Mouse (Mus musculus) embryonic facial prominence, embryonic 12.5 days (tissue): ENCODE data around the gene Ugt1a1. TPM values are rescaled to one million over a fixed set of nuclear protein-coding genes. Genes with fewer than 3 reads are reported as not detected.

Experiments
- ATAC-seq: fragments of 200-750 bp; cut with Nextera tagmentation; 2 replicates; pipeline ENCODE4 v1.8.0; 2017; ENCODE audit not compliant: insufficient number of reproducible peaks, insufficient read depth, low FRiP score, low TSS enrichment
- H3K27ac ChIP-seq: fragments of 300-500 bp; sonication (generic); 2 replicates; pipeline ENCODE4 v1.5.1; 2016; ENCODE audit warnings: mild to moderate bottlenecking
- H3K27me3 ChIP-seq: fragments of 300-500 bp; sonication (generic); 2 replicates; pipeline ENCODE4 v1.6.1; 2016; ENCODE audit warnings: mild to moderate bottlenecking, moderate library complexity
- H3K36me3 ChIP-seq: fragments of 300-500 bp; sonication (generic); 2 replicates; pipeline ENCODE4 v1.6.1; 2016; ENCODE audit warnings: mild to moderate bottlenecking
- H3K4me1 ChIP-seq: fragments of 300-500 bp; sonication (generic); 2 replicates; pipeline ENCODE4 v1.6.1; 2016
- H3K4me2 ChIP-seq: fragments of 300-500 bp; sonication (generic); replicated peaks from 2 replicates; pipeline ENCODE4 v1.6.1; 2016; ENCODE audit warnings: mild to moderate bottlenecking, moderate library complexity
- H3K4me3 ChIP-seq: fragments of 300-500 bp; sonication (generic); 2 replicates; pipeline ENCODE4 v1.5.1; 2016; ENCODE audit warnings: mild to moderate bottlenecking
- H3K9ac ChIP-seq: fragments of 300-500 bp; sonication (generic); 2 replicates; pipeline ENCODE4 v1.6.1; 2016; ENCODE audit warnings: mild to moderate bottlenecking, moderate library complexity
- H3K9me3 ChIP-seq: fragments of 300-500 bp; sonication (generic); 2 replicates; pipeline ENCODE4 v1.6.1; 2016; ENCODE audit warnings: mild to moderate bottlenecking, moderate library complexity
- WGBS: fragments of 180-500 bp; shearing (Covaris S2); methylation state at CpG from one replicate; pipeline ENCODE4 v1.1.7; 2016; 5-methylcytosine and 5-hydroxymethylcytosine counted together
- polyA plus RNA-seq: library from polyadenylated mRNA; unstranded; fragments of >200 nt; fragmentation: Nextera tagmentation; extraction: Ambion mirVana; gene quantifications from 2 replicates; pipeline ENCODE4 v1.2.1, GENCODE M21; 2016

Gene Ugt1a1
- polyA plus RNA-seq, 1 experiment from 2014 or later = not detected

DNA sequence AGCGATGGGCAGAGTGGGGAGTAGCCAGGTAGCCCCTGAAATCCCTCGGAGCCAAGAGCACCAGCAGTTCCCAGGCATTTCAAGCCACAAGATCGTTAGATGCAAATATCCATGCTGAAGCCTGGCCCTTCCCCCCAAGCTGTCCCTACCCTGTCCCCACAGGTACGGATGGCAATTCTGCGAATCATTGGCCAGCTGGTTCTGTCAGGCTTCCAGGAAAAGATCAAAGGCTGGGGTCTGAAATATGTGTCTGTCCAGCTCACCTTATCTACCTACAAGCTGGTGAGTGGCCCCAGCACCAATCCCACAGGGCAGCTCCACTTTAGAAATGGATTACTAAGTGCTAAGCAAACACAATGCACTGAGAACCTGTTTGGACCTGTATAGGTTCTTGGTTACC, 25.6 kb downstream of the Ugt1a1 start:
- Histone ChIP-seq H3K27ac (no peak overlapping the region), H3K36me3 (no peaks in the 10 kb centered on the region), H3K4me2 (no peak overlapping the region), H3K27me3 (no peaks in the 10 kb centered on the region), H3K9me3 (peaks cover 90% of the 10 kb centered on the region), H3K4me1 (no peaks in the 10 kb centered on the region), H3K9ac (no peak overlapping the region), H3K4me3 (no peak overlapping the region)
- no peak for ATAC-seq
- 81% methylated on average over 5 of the region's 5 CpGs for WGBS

DNA sequence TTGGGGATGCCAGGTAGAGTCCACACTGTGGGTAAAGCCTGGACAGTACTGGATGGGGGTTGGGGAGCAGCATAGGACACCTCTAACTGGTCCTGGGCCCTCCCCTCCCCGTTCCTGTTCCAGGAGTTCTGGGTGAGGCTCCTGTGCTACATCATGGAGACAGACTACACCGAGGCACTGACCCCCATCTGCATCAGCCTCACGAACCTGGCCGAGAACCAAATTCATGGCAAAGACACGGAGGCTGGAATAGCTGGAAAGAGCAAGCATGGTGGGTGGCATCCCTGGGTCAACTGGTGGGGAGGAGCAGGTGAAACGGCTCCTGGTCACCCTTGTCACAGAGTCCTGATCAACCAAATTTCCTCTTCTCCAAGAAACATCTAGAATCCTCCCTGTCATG, 27.0 kb downstream of the Ugt1a1 start:
- Histone ChIP-seq H3K36me3 (no peaks in the 10 kb centered on the region), H3K4me3 (no peak overlapping the region), H3K4me2 (no peak overlapping the region), H3K27me3 (no peaks in the 10 kb centered on the region), H3K4me1 (no peaks in the 10 kb centered on the region), H3K9me3 (peaks cover 88% of the 10 kb centered on the region), H3K9ac (no peak overlapping the region), H3K27ac (no peak overlapping the region)
- WGBS = 78% methylated on average over 6 of the region's 6 CpGs
- peak; percentile 23; the same call in 1 of the 2 replicates for ATAC-seq

DNA sequence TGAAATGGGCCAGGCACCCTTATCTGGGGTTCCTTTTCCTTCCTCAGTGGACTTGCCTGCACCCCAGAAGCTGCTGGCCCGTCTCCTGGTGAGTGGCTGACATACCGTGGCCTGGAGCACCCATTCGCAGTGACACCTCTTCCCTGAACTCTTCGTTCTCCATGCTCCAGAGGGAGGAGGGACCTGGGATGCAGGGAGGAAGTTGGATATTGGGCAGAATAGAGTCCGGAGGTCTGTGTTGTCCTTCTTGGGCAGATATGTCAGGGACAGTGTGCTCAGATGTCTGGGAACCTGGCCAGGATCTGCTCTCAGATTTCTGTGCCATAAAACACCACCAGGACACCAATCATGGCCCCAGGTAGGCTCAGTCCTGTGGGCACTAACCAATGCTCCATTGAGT, 28.3 kb downstream of the Ugt1a1 start:
- no peak overlapping the region for H3K9ac ChIP-seq
- H3K27ac ChIP-seq = no peak overlapping the region
- peaks cover 88% of the 10 kb centered on the region for H3K9me3 ChIP-seq
- H3K27me3 ChIP-seq = no peaks in the 10 kb centered on the region
- 73% methylated on average over 5 of the region's 5 CpGs for WGBS
- no peak overlapping the region for H3K4me2 ChIP-seq
- no peaks in the 10 kb centered on the region for H3K4me1 ChIP-seq
- no peak overlapping the region for H3K4me3 ChIP-seq
- no peak for ATAC-seq
- H3K36me3 ChIP-seq = no peaks in the 10 kb centered on the region

DNA sequence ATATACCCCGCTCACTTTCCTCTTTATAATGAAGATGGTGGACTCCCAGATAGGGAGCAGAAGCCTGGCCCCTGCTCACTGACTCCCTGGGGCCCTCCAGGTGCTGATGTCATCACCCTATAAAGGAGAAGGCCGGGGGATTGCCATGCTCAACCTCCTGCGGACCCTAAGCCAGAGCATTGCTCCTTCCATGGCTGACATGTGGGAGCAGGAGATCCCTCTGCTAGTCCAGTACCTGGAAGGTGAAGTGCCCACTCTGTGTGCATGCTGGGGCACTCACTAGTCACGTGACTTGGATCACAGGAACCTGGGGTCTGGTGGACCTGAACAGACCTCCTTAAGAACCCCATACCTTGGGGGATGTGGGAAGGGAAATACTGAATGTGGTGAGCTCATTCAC, 28.8 kb downstream of the Ugt1a1 start:
- no peak overlapping the region for H3K4me2 ChIP-seq
- no peak overlapping the region for H3K9ac ChIP-seq
- no peak overlapping the region for H3K4me3 ChIP-seq
- H3K27ac ChIP-seq = no peak overlapping the region
- WGBS = 70% methylated on average over 4 of the region's 4 CpGs
- ATAC-seq = no peak
- no peaks in the 10 kb centered on the region for H3K4me1 ChIP-seq
- no peaks in the 10 kb centered on the region for H3K27me3 ChIP-seq
- H3K9me3 ChIP-seq = peaks cover 88% of the 10 kb centered on the region
- no peaks in the 10 kb centered on the region for H3K36me3 ChIP-seq

DNA sequence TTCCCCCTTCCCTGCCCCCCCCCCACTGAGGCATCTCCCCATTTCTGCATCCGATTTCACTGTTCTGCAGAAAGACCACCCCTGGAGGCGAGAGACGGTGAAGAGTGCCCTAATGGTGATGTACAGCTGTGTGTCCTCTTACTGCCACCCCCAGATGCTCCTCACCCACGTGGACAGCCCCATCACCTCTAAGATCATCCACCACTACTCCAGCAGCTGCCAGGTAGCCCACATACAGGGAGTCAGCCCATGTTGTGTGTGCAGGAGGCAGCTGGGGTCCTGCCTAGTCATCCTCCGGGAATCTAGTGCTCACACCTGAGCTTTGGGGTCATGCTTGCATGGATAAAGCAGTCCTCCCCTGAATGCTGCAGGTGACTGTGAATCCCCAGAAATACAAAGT, 32.1 kb downstream of the Ugt1a1 start:
- H3K9ac ChIP-seq = no peak overlapping the region
- H3K9me3 ChIP-seq = peaks cover 88% of the 10 kb centered on the region
- ATAC-seq = no peak
- H3K27ac ChIP-seq = no peak overlapping the region
- 63% methylated on average over 5 of the region's 5 CpGs for WGBS
- H3K36me3 ChIP-seq = no peaks in the 10 kb centered on the region
- H3K27me3 ChIP-seq = no peaks in the 10 kb centered on the region
- H3K4me1 ChIP-seq = no peaks in the 10 kb centered on the region
- no peak overlapping the region for H3K4me2 ChIP-seq
- no peak overlapping the region for H3K4me3 ChIP-seq

DNA sequence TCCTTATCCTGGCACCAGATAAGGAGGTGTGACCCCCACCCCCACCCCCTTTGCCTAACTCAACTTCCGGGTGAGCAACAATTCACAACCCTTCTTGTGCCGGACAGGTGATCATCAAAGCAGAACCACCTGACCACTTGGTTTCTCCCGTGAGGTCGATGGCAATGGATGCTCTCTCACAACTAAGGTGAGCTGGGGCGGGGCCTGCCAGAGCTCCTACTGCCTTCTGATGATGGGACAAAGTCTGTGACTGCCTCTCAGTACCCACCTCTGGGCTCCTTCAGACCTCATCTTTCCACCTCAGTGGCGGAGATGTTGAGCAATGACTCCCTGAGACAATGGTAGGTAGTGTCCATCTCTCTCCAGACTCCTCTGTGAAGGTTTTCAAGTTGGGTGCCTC, 34.1 kb downstream of the Ugt1a1 start:
- H3K4me2 ChIP-seq = no peak overlapping the region
- WGBS = 75% methylated on average over 6 of the region's 6 CpGs
- H3K9ac ChIP-seq = no peak overlapping the region
- no peak overlapping the region for H3K27ac ChIP-seq
- H3K27me3 ChIP-seq = no peaks in the 10 kb centered on the region
- H3K9me3 ChIP-seq = peaks cover 88% of the 10 kb centered on the region
- no peak overlapping the region for H3K4me3 ChIP-seq
- no peaks in the 10 kb centered on the region for H3K36me3 ChIP-seq
- no peaks in the 10 kb centered on the region for H3K4me1 ChIP-seq
- ATAC-seq = no peak

DNA sequence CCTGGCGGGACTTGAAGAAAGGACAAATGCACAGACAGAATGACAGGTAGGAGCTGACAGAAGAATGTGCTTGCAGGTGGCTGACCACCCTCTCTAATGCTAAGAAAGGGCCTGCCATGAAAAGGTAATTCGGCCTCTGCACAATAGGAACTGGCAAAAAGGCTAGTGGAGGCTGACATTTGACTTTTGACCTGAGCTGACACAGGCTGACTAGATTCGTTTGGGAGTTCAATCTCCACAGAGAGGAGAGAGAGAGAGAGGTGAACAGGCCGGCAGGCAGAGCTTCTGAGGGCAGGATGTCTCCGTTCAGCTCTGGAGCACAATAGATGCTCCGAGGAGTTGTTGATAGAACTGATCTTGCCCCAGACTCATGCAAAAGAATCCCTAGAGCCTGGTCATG, 34.6 kb downstream of the Ugt1a1 start:
- Histone ChIP-seq H3K9ac (no peak overlapping the region), H3K36me3 (no peaks in the 10 kb centered on the region), H3K4me3 (no peak overlapping the region), H3K27ac (no peak overlapping the region), H3K27me3 (no peaks in the 10 kb centered on the region), H3K4me2 (no peak overlapping the region), H3K9me3 (peaks cover 90% of the 10 kb centered on the region), H3K4me1 (no peaks in the 10 kb centered on the region)
- ATAC-seq = no peak
- 44% methylated on average over 6 of the region's 6 CpGs for WGBS

DNA sequence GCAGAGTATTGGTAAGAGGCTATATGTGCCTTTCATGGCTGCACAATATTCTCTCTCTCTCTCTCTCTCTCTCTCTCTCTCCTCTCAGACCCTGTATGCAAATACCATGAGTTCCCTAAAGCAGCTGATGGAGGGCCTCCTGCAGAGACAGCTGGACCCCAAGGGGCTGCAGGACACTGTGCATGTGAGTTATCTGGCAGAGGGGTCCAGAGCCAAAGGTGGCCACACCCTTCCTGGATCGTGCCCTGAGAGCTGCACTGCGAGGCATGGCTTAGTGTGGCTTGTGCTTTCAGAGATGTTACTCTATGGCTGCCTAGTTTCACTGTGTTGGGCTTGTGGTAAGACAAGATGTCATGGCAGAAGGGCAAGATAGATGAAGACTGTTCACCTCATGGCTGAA, 35.9 kb downstream of the Ugt1a1 start:
- H3K27me3 ChIP-seq = no peaks in the 10 kb centered on the region
- H3K4me1 ChIP-seq = no peaks in the 10 kb centered on the region
- 50% methylated on average over 2 of the region's 2 CpGs for WGBS
- peaks cover 91% of the 10 kb centered on the region for H3K9me3 ChIP-seq
- H3K9ac ChIP-seq = no peak overlapping the region
- no peak for ATAC-seq
- H3K36me3 ChIP-seq = no peaks in the 10 kb centered on the region
- H3K27ac ChIP-seq = no peak overlapping the region
- no peak overlapping the region for H3K4me2 ChIP-seq
- no peak overlapping the region for H3K4me3 ChIP-seq

DNA sequence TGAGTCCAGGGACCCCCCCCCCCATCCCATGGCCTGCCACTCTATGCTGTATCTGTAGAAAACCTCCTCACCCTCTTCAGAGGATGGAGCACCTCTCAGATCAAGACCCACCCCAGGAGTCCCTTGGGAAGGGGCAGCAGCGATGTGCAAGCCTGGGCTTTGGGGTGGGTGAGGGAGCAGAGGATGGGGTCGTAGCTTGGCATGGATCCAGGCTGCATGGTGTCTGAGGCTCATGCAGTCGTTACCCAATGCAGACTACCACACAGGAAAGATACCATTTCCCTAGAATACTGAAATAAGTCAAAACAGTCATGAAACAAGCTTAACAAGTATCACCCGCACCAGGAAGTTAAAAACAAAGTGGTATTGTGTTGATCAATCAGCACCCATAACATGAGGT, 36.9 kb downstream of the Ugt1a1 start:
- ATAC-seq = no peak
- H3K36me3 ChIP-seq = no peaks in the 10 kb centered on the region

DNA sequence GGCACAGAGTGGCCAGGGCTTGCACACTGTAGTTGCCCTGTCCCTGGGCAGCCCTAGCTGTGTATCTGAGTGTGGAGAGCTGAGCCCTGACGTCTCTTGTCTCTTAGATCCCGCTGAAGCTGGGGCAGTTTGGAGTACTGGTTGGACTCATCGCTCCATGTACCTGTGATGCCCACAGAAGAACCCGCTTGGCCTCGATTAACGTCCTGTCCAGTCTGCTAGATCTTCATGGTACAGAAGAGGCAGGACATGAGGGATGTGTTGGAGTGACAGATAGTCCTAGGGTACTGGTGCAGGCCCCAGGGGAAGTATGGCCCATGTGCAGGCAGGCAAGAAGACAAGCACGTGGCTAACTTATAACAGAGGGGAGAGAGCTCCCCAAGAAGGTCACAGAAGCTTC, 37.8 kb downstream of the Ugt1a1 start:
- H3K9me3 ChIP-seq = peaks cover 88% of the 10 kb centered on the region
- no peaks in the 10 kb centered on the region for H3K27me3 ChIP-seq
- 78% methylated on average over 7 of the region's 7 CpGs for WGBS
- no peaks in the 10 kb centered on the region for H3K36me3 ChIP-seq
- no peak overlapping the region for H3K27ac ChIP-seq
- no peak overlapping the region for H3K4me3 ChIP-seq
- H3K4me1 ChIP-seq = no peaks in the 10 kb centered on the region
- no peak overlapping the region for H3K4me2 ChIP-seq
- no peak overlapping the region for H3K9ac ChIP-seq
- ATAC-seq = no peak

More for the DNA sequence above, 36.9 kb downstream of the Ugt1a1 start:
- 69% methylated on average over 4 of the region's 4 CpGs for WGBS
- no peaks in the 10 kb centered on the region for H3K4me1 ChIP-seq
- H3K27me3 ChIP-seq = no peaks in the 10 kb centered on the region
- H3K4me3 ChIP-seq = no peak overlapping the region
- no peak overlapping the region for H3K9ac ChIP-seq
- peaks cover 90% of the 10 kb centered on the region for H3K9me3 ChIP-seq
- no peak overlapping the region for H3K27ac ChIP-seq
- no peak overlapping the region for H3K4me2 ChIP-seq

DNA sequence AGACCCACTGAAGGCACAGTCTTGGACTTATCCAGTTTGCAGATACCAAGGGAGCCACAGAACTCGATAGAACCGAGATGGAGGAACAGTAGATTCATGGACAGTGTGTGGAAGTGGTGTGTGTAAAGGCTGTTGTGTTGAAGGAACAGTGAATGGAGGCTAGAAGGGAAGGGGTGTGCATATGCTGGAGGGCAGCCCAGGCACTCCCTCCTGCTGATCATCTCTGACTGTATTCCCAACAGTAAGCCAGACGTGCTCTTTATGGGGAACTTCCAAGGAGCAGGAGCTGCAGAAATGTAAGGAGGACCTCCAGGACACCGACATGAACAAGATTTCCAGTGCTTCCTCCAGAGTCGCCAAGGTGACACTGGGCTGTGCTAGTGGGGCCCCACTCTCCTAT, 38.3 kb downstream of the Ugt1a1 start:
- H3K4me3 ChIP-seq = no peak overlapping the region
- H3K9me3 ChIP-seq = peaks cover 88% of the 10 kb centered on the region
- H3K4me1 ChIP-seq = no peaks in the 10 kb centered on the region
- no peak overlapping the region for H3K27ac ChIP-seq
- 78% methylated on average over 5 of the region's 5 CpGs for WGBS
- ATAC-seq = no peak
- H3K4me2 ChIP-seq = no peak overlapping the region
- no peaks in the 10 kb centered on the region for H3K36me3 ChIP-seq
- H3K27me3 ChIP-seq = no peaks in the 10 kb centered on the region
- H3K9ac ChIP-seq = no peak overlapping the region

DNA sequence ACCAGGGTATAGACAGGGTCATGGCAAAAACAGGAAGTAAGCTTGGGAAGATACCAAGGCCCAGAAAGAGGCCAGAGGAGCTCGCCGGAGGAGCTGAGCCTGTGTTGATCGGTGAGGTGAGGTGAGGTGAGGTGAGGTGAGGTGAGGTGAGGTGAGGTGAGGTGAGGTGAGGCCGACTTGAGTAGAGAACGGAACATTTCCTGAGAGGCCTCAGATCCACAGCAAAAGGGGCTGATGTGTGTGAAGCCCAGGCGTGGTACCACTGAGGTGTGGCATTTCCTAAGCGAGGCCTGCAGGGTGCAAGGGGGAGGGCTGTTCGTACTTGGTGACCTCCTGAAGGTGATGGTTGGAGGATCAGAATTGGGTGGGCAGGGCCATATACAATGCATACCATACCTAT, 41.3 kb downstream of the Ugt1a1 start:
- Histone ChIP-seq H3K4me3 (no peak overlapping the region), H3K4me2 (no peak overlapping the region), H3K9me3 (peaks cover 91% of the 10 kb centered on the region), H3K4me1 (no peaks in the 10 kb centered on the region), H3K36me3 (no peaks in the 10 kb centered on the region), H3K9ac (no peak overlapping the region), H3K27me3 (no peaks in the 10 kb centered on the region), H3K27ac (no peak overlapping the region)
- 74% methylated on average over 8 of the region's 8 CpGs for WGBS
- no peak for ATAC-seq

DNA sequence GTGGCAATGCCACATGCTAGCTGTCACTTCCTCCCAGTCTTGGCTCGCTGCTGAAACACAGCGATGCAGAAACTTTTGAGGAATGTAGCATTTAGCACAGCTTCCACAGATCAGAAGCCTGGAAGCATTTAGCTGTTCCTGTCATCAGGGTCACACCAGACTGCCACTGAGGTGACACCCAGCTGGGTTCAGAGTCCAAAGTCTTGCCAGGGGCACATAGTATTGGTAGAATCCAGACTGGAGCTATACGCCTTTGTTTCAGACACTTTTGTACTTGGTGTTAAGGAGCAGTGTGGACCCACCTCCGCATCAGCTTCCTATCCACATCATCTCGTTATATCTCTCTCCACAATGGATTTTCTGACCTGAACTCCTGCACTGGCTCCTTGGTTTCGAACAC, 41.8 kb downstream of the Ugt1a1 start:
- no peak overlapping the region for H3K27ac ChIP-seq
- WGBS = 68% methylated on average over 6 of the region's 6 CpGs

More for the DNA sequence above, 41.8 kb downstream of the Ugt1a1 start:
- Histone ChIP-seq H3K4me1 (no peaks in the 10 kb centered on the region), H3K36me3 (no peaks in the 10 kb centered on the region), H3K4me2 (no peak overlapping the region), H3K4me3 (no peak overlapping the region), H3K9ac (no peak overlapping the region), H3K9me3 (peaks cover 91% of the 10 kb centered on the region), H3K27me3 (no peaks in the 10 kb centered on the region)
- no peak for ATAC-seq
